Mouse (Mus musculus) intestine, embryonic 14.5 days (tissue): ENCODE measurements around the gene Kansl3. TPM values are rescaled to one million over a fixed set of nuclear protein-coding genes. Genes with fewer than 3 reads are reported as not detected.

Experiments used
- ATAC-seq: fragments of 200-750 bp; cut with Nextera tagmentation; replicated peaks from 2 replicates; pipeline ENCODE4 v1.8.0; 2017; ENCODE audit warnings: low read depth, moderate number of reproducible peaks, moderate TSS enrichment, moderate library complexity; ENCODE audit not compliant: low FRiP score, low TSS enrichment
- DNase-seq: peaks from one replicate; pipeline ENCODE4 v3.0.0-alpha.2; 2018; ENCODE audit warnings: low spot score
- H3K27ac ChIP-seq: fragments of 300-500 bp; sonication (generic); 2 replicates; pipeline ENCODE4 v1.5.1; 2014; ENCODE audit warnings: low read depth, mild to moderate bottlenecking, control low read depth
- H3K27me3 ChIP-seq: fragments of 300-500 bp; sonication (generic); replicated peaks from 2 replicates; pipeline ENCODE4 v1.6.1; 2014; ENCODE audit warnings: low read length, control low read depth; ENCODE audit not compliant: control insufficient read depth, insufficient read depth
- H3K36me3 ChIP-seq: fragments of 300-500 bp; sonication (generic); 2 replicates; pipeline ENCODE4 v1.6.1; 2014; ENCODE audit warnings: low read length, control low read depth; ENCODE audit not compliant: control insufficient read depth, insufficient read depth
- H3K4me1 ChIP-seq: fragments of 300-500 bp; sonication (generic); replicated peaks from 2 replicates; pipeline ENCODE4 v1.6.1; 2014; ENCODE audit warnings: low read length, control low read depth, mixed read lengths; ENCODE audit not compliant: control insufficient read depth, insufficient read depth
- H3K4me2 ChIP-seq: fragments of 300-500 bp; sonication (generic); 2 replicates; pipeline ENCODE4 v1.6.1; 2014; ENCODE audit warnings: low read length
- H3K4me3 ChIP-seq: fragments of 300-500 bp; sonication (generic); 2 replicates; pipeline ENCODE4 v1.5.1; 2014; ENCODE audit warnings: low read depth, low read length, control low read depth, mixed read lengths
- H3K9ac ChIP-seq: fragments of 300-500 bp; sonication (generic); 2 replicates; pipeline ENCODE4 v1.6.1; 2014; ENCODE audit warnings: mild to moderate bottlenecking, low read length
- H3K9me3 ChIP-seq: fragments of 300-500 bp; sonication (generic); 2 replicates; pipeline ENCODE4 v1.6.1; 2016; ENCODE audit warnings: low read length, control low read depth; ENCODE audit not compliant: control insufficient read depth
- WGBS: fragments of 180-500 bp; shearing (Covaris S2); extraction: QIAGEN DNeasy Blood & Tissue Kit; methylation state at CpG from one replicate; pipeline ENCODE4 v1.1.7; 2014; 5-methylcytosine and 5-hydroxymethylcytosine counted together
- polyA plus RNA-seq: library from polyadenylated mRNA; unstranded; fragments of >200 nt; fragmentation: Nextera tagmentation; extraction: Ambion mirVana; gene quantifications from 2 replicates; pipeline ENCODE4 v1.2.1, GENCODE M21; 2014

The Kansl3 gene
- polyA plus RNA-seq, 1 experiment from 2014 or later = 41.4 TPM

- Histone ChIP-seq H3K4me3 (no peak overlapping the region), H3K36me3 (no peaks in the 10 kb centered on the region), H3K4me1 (no peaks in the 10 kb centered on the region), H3K4me2 (no peak overlapping the region), H3K27me3 (peaks cover 36% of the 10 kb centered on the region), H3K9me3 (no peaks in the 10 kb centered on the region), H3K9ac (no peak overlapping the region), H3K27ac (no peak overlapping the region)
- ATAC-seq (no peak), DNase-seq (no peak)
- 78% methylated on average over 8 of the region's 8 CpGs for WGBS
Observed at GRCm38 (mm10) chr1:36302273-36302672, 66.7 kb downstream of the Kansl3 start.

GRCm38 (mm10) chr1:36300486-36300885 lies 68.5 kb downstream of the Kansl3 start:
- peaks cover 36% of the 10 kb centered on the region for H3K27me3 ChIP-seq
- H3K9ac ChIP-seq = no peak overlapping the region
- no peak overlapping the region for H3K4me3 ChIP-seq
- H3K4me2 ChIP-seq = no peak overlapping the region
- no peaks in the 10 kb centered on the region for H3K36me3 ChIP-seq
- no peak for ATAC-seq
- no peak overlapping the region for H3K27ac ChIP-seq
- no peaks in the 10 kb centered on the region for H3K9me3 ChIP-seq
- no peak for DNase-seq
- 88% methylated on average over 6 of the region's 6 CpGs for WGBS
- no peaks in the 10 kb centered on the region for H3K4me1 ChIP-seq

- 50% methylated on average over 2 of the region's 2 CpGs for WGBS
- Histone ChIP-seq H3K27ac (no peak overlapping the region), H3K9ac (no peak overlapping the region), H3K4me3 (no peak overlapping the region), H3K27me3 (peaks cover 36% of the 10 kb centered on the region), H3K9me3 (no peaks in the 10 kb centered on the region), H3K36me3 (no peaks in the 10 kb centered on the region), H3K4me2 (no peak overlapping the region), H3K4me1 (no peaks in the 10 kb centered on the region)
- DNase-seq (no peak), ATAC-seq (no peak)
Observed at GRCm38 (mm10) chr1:36299676-36300075, 69.3 kb downstream of the Kansl3 start.

- H3K27ac ChIP-seq = no peak overlapping the region
- no peak overlapping the region for H3K4me3 ChIP-seq
- ATAC-seq (no peak), DNase-seq (no peak)
- no peak overlapping the region for H3K4me2 ChIP-seq
- no peaks in the 10 kb centered on the region for H3K9me3 ChIP-seq
- WGBS = 30% methylated on average over 13 of the region's 13 CpGs
- no peaks in the 10 kb centered on the region for H3K36me3 ChIP-seq
- H3K4me1 ChIP-seq = no peaks in the 10 kb centered on the region
- H3K27me3 ChIP-seq = peaks cover 34% of the 10 kb centered on the region
- H3K9ac ChIP-seq = no peak overlapping the region
Observed at GRCm38 (mm10) chr1:36299126-36299525, 69.9 kb downstream of the Kansl3 start.

- Histone ChIP-seq H3K36me3 (no peaks in the 10 kb centered on the region), H3K9me3 (no peaks in the 10 kb centered on the region), H3K4me3 (no peak overlapping the region), H3K27me3 (peaks cover 32% of the 10 kb centered on the region), H3K4me1 (no peaks in the 10 kb centered on the region), H3K27ac (no peak overlapping the region), H3K4me2 (no peak overlapping the region), H3K9ac (no peak overlapping the region)
- 86% methylated on average over 4 of the region's 4 CpGs for WGBS
- no peak for ATAC-seq
- DNase-seq = no peak
Observed at GRCm38 (mm10) chr1:36298107-36298506, 70.9 kb downstream of the Kansl3 start.

GRCm38 (mm10) chr1:36296466-36297149 lies 72.4 kb downstream of the Kansl3 start:
- Histone ChIP-seq H3K36me3 (no peaks in the 10 kb centered on the region), H3K27ac (no peak overlapping the region), H3K4me2 (no peak overlapping the region), H3K4me1 (no peaks in the 10 kb centered on the region), H3K9me3 (no peaks in the 10 kb centered on the region), H3K4me3 (no peak overlapping the region), H3K27me3 (peaks cover 22% of the 10 kb centered on the region), H3K9ac (no peak overlapping the region)
- DNase-seq (no peak), ATAC-seq (no peak)
- WGBS = 68% methylated on average over 9 of the region's 9 CpGs

- H3K36me3 ChIP-seq = no peaks in the 10 kb centered on the region
- no peak overlapping the region for H3K4me3 ChIP-seq
- no peaks in the 10 kb centered on the region for H3K9me3 ChIP-seq
- peaks cover 10% of the 10 kb centered on the region; the same call in 1 of the 2 replicates for H3K27me3 ChIP-seq
- DNase-seq (no peak), ATAC-seq (no peak)
- no peaks in the 10 kb centered on the region for H3K4me1 ChIP-seq
- H3K4me2 ChIP-seq = no peak overlapping the region
- WGBS = 63% methylated on average over 3 of the region's 3 CpGs
- no peak overlapping the region for H3K27ac ChIP-seq
- H3K9ac ChIP-seq = no peak overlapping the region
Observed at GRCm38 (mm10) chr1:36294402-36294801, 74.6 kb downstream of the Kansl3 start.

GRCm38 (mm10) chr1:36293470-36293869 lies 75.5 kb downstream of the Kansl3 start:
- Histone ChIP-seq H3K27ac (no peak overlapping the region), H3K4me1 (no peaks in the 10 kb centered on the region), H3K27me3 (peaks cover 1% of the 10 kb centered on the region; the same call in 1 of the 2 replicates), H3K36me3 (no peaks in the 10 kb centered on the region), H3K9ac (no peak overlapping the region), H3K4me3 (no peak overlapping the region), H3K9me3 (no peaks in the 10 kb centered on the region), H3K4me2 (no peak overlapping the region)
- 90% methylated on average over 8 of the region's 8 CpGs for WGBS
- no peak for ATAC-seq
- no peak for DNase-seq
